Mouse (Mus musculus) bone marrow, adult 2 months (tissue): ENCODE measurements around the gene Hhat. TPM values are rescaled to one million over a fixed set of nuclear protein-coding genes. Genes with fewer than 3 reads are reported as not detected.

ENCODE experiments used
- H3K27ac ChIP-seq: fragments of 200-500 bp; 2 replicates; pipeline ENCODE4 v1.5.1; 2012; ENCODE audit warnings: low read depth, mild to moderate bottlenecking, control low read depth, inconsistent platforms, low read length; ENCODE audit not compliant: control insufficient read depth, poor library complexity, insufficient read depth
- H3K4me1 ChIP-seq: fragments of 200-500 bp; 2 replicates; pipeline ENCODE4 v1.6.1; 2011; ENCODE audit warnings: low read length; ENCODE audit not compliant: control insufficient read depth, insufficient read depth
- H3K4me3 ChIP-seq: fragments of 200-500 bp; replicated peaks from 2 replicates; pipeline ENCODE3; 2011; ENCODE audit warnings: mild to moderate bottlenecking, low read depth, low read length, control low read depth; ENCODE audit not compliant: control insufficient read depth
- CTCF ChIP-seq: fragments of 200-500 bp; IDR thresholded peaks from 2 replicates; pipeline ENCODE4 v1.5.1; 2011; ENCODE audit warnings: low read length, control low read depth; ENCODE audit not compliant: control insufficient read depth, insufficient read depth
- POLR2A ChIP-seq: fragments of 200-500 bp; IDR thresholded peaks from 2 replicates; pipeline ENCODE4 v1.6.1; 2011; ENCODE audit warnings: low read depth, mild to moderate bottlenecking, control low read depth, low read length, borderline replicate concordance; ENCODE audit not compliant: control insufficient read depth
- WGBS: fragments of 180-500 bp; shearing (Covaris S2); methylation state at CpG from one replicate; pipeline ENCODE4 v1.1.7; 2018; 5-methylcytosine and 5-hydroxymethylcytosine counted together
- polyA plus RNA-seq: library from polyadenylated mRNA; stranded (reverse); fragments of >200 nt; gene quantifications from 2 replicates; pipeline ENCODE4 v1.2.4, GENCODE M21; 2011; ENCODE audit warnings: low replicate concordance; ENCODE audit not compliant: missing spikeins, insufficient read depth, insufficient read length

The Hhat gene
- polyA plus RNA-seq, 1 experiment = 1.4 TPM

GRCm38 (mm10) chr1:192699101-192699500 is 71.9 kb downstream of the Hhat start:
- TF ChIP-seq CTCF = no peak
- TF ChIP-seq POLR2A = no peak
- Histone ChIP-seq H3K27ac (no peak overlapping the region), H3K4me3 (no peak overlapping the region), H3K4me1 (no peaks in the 10 kb centered on the region)

- 70% methylated on average over 1 of the region's 1 CpGs for WGBS
- no peaks in the 10 kb centered on the region for H3K4me1 ChIP-seq
- no peak for TF ChIP-seq CTCF
- no peak for TF ChIP-seq POLR2A
- H3K27ac ChIP-seq = no peak overlapping the region
- H3K4me3 ChIP-seq = no peak overlapping the region
These were observed 74.6 kb downstream of the Hhat start for GRCm38 (mm10) chr1:192696371-192696863.

- no peak for TF ChIP-seq CTCF
- no peak for TF ChIP-seq POLR2A
- WGBS = 88% methylated on average over 10 of the region's 10 CpGs
- Histone ChIP-seq H3K4me1 (no peaks in the 10 kb centered on the region), H3K27ac (no peak overlapping the region), H3K4me3 (no peak overlapping the region)
These were observed 77.4 kb downstream of the Hhat start for GRCm38 (mm10) chr1:192693644-192694043.

- TF ChIP-seq CTCF = no peak
- TF ChIP-seq POLR2A = no peak
- 43% methylated on average over 7 of the region's 7 CpGs for WGBS
- H3K4me1 ChIP-seq = no peaks in the 10 kb centered on the region
These were observed 78.0 kb downstream of the Hhat start for GRCm38 (mm10) chr1:192692982-192693381.

GRCm38 (mm10) chr1:192682219-192682951 is 88.6 kb downstream of the Hhat start:
- TF ChIP-seq POLR2A (no peak), CTCF (no peak)
- H3K4me1 ChIP-seq = no peaks in the 10 kb centered on the region
- no peak overlapping the region for H3K27ac ChIP-seq
- H3K4me3 ChIP-seq = no peak overlapping the region
- 92% methylated on average over 4 of the region's 4 CpGs for WGBS

More at GRCm38 (mm10) chr1:192692982-192693381, 78.0 kb downstream of the Hhat start:
- H3K27ac ChIP-seq = no peak overlapping the region
- no peak overlapping the region for H3K4me3 ChIP-seq

GRCm38 (mm10) chr1:192677236-192677635 is 93.8 kb downstream of the Hhat start:
- Histone ChIP-seq H3K4me3 (no peak overlapping the region), H3K4me1 (no peaks in the 10 kb centered on the region), H3K27ac (no peak overlapping the region)
- TF ChIP-seq CTCF (no peak), POLR2A (no peak)
- WGBS = 89% methylated on average over 5 of the region's 5 CpGs

GRCm38 (mm10) chr1:192663608-192664007 is 107.4 kb downstream of the Hhat start:
- H3K4me3 ChIP-seq = no peak overlapping the region
- no peaks in the 10 kb centered on the region for H3K4me1 ChIP-seq
- H3K27ac ChIP-seq = no peak overlapping the region
- 71% methylated on average over 4 of the region's 4 CpGs for WGBS
- TF ChIP-seq POLR2A (no peak), CTCF (no peak)

GRCm38 (mm10) chr1:192663092-192663491 is 107.9 kb downstream of the Hhat start:
- TF ChIP-seq CTCF (no peak), POLR2A (no peak)
- Histone ChIP-seq H3K4me1 (no peaks in the 10 kb centered on the region), H3K4me3 (no peak overlapping the region), H3K27ac (no peak overlapping the region)
- WGBS = 58% methylated on average over 5 of the region's 5 CpGs
